Mouse (Mus musculus) mouse embryonic stem cell (cell line): ENCODE measurements around the gene Msantd4.
"Not testable (repeated sequence)": the region's sequence is repeated elsewhere in the genome, so short reads cannot be mapped to it uniquely, and the experiment has no call there.

Source experiments
- in situ Hi-C, 2 experiments: fragments of 300-500 bp; cut with MboI; formaldehyde crosslinking; loops; 1 replicate in 1 of 2; 3 replicates in 1 of 2; pipeline ENCODE4 v1.14.3; 2019 to 2020; ENCODE audit warnings: low sequenced_read_pairs in 2 of 2, low pct_unique_long_range_greater_than_20kb in 1 of 2, mixed read lengths in 1 of 2; ENCODE audit not compliant: unreplicated experiment in 1 of 2

The Msantd4 gene

GRCm38 (mm10) chr9:4375828-4376639, at the start of gene Msantd4:
TSS of gene Msantd4 (plus strand) at chr9:4376562.
- in situ Hi-C loops: no loop called here

DNA sequence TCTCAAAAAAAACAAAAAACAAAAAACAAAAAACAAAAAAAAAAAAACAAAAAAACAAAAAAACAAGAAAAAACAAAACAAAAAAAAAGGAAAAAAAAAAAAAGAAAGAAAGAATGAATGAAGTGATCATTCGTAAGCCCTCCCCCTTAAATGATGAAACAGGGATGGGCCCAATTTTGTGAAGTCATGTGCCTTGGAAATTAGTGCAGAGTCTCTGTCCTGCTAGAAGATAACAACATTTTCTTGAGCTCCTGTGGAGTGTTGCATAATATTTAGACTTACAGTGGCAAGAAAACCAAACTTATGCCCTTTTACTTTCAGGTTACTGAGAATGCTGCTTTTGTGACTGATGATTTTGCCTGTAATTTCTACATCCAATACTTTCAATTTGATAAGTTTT, 23.2 kb upstream of the Msantd4 start:
- in situ Hi-C loops: no loop called here

- in situ Hi-C loops: no loop called here
Observed at GRCm38 (mm10) chr9:4376640-4377120, 318 bp downstream of the Msantd4 start.

- in situ Hi-C loops: not testable (repeated sequence)
Observed at GRCm38 (mm10) chr9:4400801-4401200, 24.4 kb downstream of the Msantd4 start.
